Mouse (Mus musculus) brain, embryonic 14.5 days (tissue): ENCODE measurements around the gene Hpse.

ENCODE experiments used
- CTCF ChIP-seq: fragments of 200-500 bp; IDR thresholded peaks from 2 replicates; pipeline ENCODE4 v1.5.1; 2012; ENCODE audit warnings: inconsistent platforms, mild to moderate bottlenecking, moderate library complexity, borderline replicate concordance; ENCODE audit not compliant: insufficient read depth, insufficient read length; ENCODE audit errors: extremely low read depth
- POLR2A ChIP-seq: fragments of 200-500 bp; IDR thresholded peaks from 2 replicates; pipeline ENCODE4 v1.6.1; 2012; ENCODE audit warnings: mild to moderate bottlenecking, inconsistent platforms, borderline replicate concordance; ENCODE audit not compliant: poor library complexity, insufficient read depth, insufficient read length, severe bottlenecking; ENCODE audit errors: extremely low read depth

GRCm38 (mm10) chr5:100709035-100709434, 10.5 kb downstream of the Hpse start:
- TF ChIP-seq CTCF (no peak), POLR2A (no peak)
